Mouse (Mus musculus) liver, embryonic 14.5 days (tissue): ENCODE results near the gene Nr3c2.

Experiments used
- CTCF ChIP-seq: IDR thresholded peaks from 2 replicates; pipeline ENCODE4 v1.5.1; 2016; ENCODE audit warnings: antibody characterized with exemption, low read depth, control low read depth
- EP300 ChIP-seq: IDR thresholded peaks from 2 replicates; pipeline ENCODE4 v1.6.1; 2016; ENCODE audit warnings: antibody characterized with exemption, low read depth

GRCm38 (mm10) chr8:77169320-77169719 lies 270.1 kb downstream of the Nr3c2 start:
- TF ChIP-seq EP300 (no peak), CTCF (no peak)
